Mouse (Mus musculus) stomach, embryonic 16.5 days (tissue): Measurements from ENCODE around the gene Rps6ka1. TPM values are rescaled to one million over a fixed set of nuclear protein-coding genes. Genes with fewer than 3 reads are reported as not detected.
A peak's percentile ranks its signal among the peaks of the same experiment; 100 is the strongest.

Experiments used
- ATAC-seq: fragments of 200-750 bp; cut with Nextera tagmentation; 2 replicates; pipeline ENCODE4 v1.8.0; 2017; ENCODE audit warnings: moderate number of reproducible peaks, moderate TSS enrichment; ENCODE audit not compliant: insufficient read depth, low FRiP score
- H3K27ac ChIP-seq: fragments of 300-500 bp; sonication (generic); 2 replicates; pipeline ENCODE4 v1.5.1; 2014; ENCODE audit warnings: low read length
- H3K27me3 ChIP-seq: fragments of 300-500 bp; sonication (generic); 2 replicates; pipeline ENCODE4 v1.6.1; 2014; ENCODE audit warnings: low read length, control low read depth, mixed read lengths; ENCODE audit not compliant: control insufficient read depth, insufficient read depth
- H3K36me3 ChIP-seq: fragments of 300-500 bp; sonication (generic); 2 replicates; pipeline ENCODE4 v1.6.1; 2014; ENCODE audit warnings: low read length; ENCODE audit not compliant: control insufficient read depth, insufficient read depth
- H3K4me1 ChIP-seq: fragments of 300-500 bp; sonication (generic); 2 replicates; pipeline ENCODE4 v1.6.1; 2014; ENCODE audit warnings: low read length, control low read depth, mixed read lengths; ENCODE audit not compliant: control insufficient read depth, insufficient read depth
- H3K4me2 ChIP-seq: fragments of 300-500 bp; sonication (generic); 2 replicates; pipeline ENCODE4 v1.6.1; 2014; ENCODE audit warnings: low read depth, low read length, mixed read lengths
- H3K4me3 ChIP-seq: fragments of 300-500 bp; sonication (generic); replicated peaks from 2 replicates; pipeline ENCODE4 v1.5.1; 2014; ENCODE audit warnings: mild to moderate bottlenecking, low read length
- H3K9ac ChIP-seq: fragments of 300-500 bp; sonication (generic); 2 replicates; pipeline ENCODE4 v1.6.1; 2014; ENCODE audit warnings: low read length
- H3K9me3 ChIP-seq: fragments of 300-500 bp; sonication (generic); replicated peaks from 2 replicates; pipeline ENCODE4 v1.6.1; 2016; ENCODE audit warnings: low read length, control low read depth; ENCODE audit not compliant: control insufficient read depth
- WGBS: fragments of 180-500 bp; shearing (Covaris S2); extraction: QIAGEN DNeasy Blood & Tissue Kit; methylation state at CpG from one replicate; pipeline ENCODE4 v1.1.7; 2014; 5-methylcytosine and 5-hydroxymethylcytosine counted together
- polyA plus RNA-seq: library from polyadenylated mRNA; unstranded; fragments of >200 nt; fragmentation: Nextera tagmentation; extraction: Ambion mirVana; gene quantifications from 2 replicates; pipeline ENCODE4 v1.2.1, GENCODE M21; 2015

The Rps6ka1 gene
- polyA plus RNA-seq, 1 experiment from 2014 or later = 69.2 TPM

- Histone ChIP-seq H3K9ac (no peak overlapping the region), H3K36me3 (no peaks in the 10 kb centered on the region), H3K4me2 (peak overlapping the region; percentile 67), H3K9me3 (no peaks in the 10 kb centered on the region), H3K4me3 (no peak overlapping the region), H3K4me1 (peaks cover 11% of the 10 kb centered on the region), H3K27ac (no peak overlapping the region), H3K27me3 (no peaks in the 10 kb centered on the region)
- no peak for ATAC-seq
- 80% methylated on average over 3 of the region's 3 CpGs for WGBS
Measured at GRCm38 (mm10) chr4:133884888-133885287, 2.7 kb downstream of the Rps6ka1 start.

GRCm38 (mm10) chr4:133884127-133884753, 3.4 kb downstream of the Rps6ka1 start:
- no peaks in the 10 kb centered on the region for H3K36me3 ChIP-seq
- H3K4me1 ChIP-seq = peaks cover 11% of the 10 kb centered on the region
- 88% methylated on average over 8 of the region's 8 CpGs for WGBS
- no peak overlapping the region for H3K27ac ChIP-seq
- H3K4me3 ChIP-seq = no peak overlapping the region
- no peak overlapping the region for H3K9ac ChIP-seq
- ATAC-seq = no peak
- no peaks in the 10 kb centered on the region for H3K9me3 ChIP-seq
- H3K27me3 ChIP-seq = no peaks in the 10 kb centered on the region
- H3K4me2 ChIP-seq = no peak overlapping the region

- no peaks in the 10 kb centered on the region for H3K27me3 ChIP-seq
- no peak overlapping the region for H3K9ac ChIP-seq
- no peak overlapping the region for H3K27ac ChIP-seq
- no peak for ATAC-seq
- WGBS = 76% methylated on average over 3 of the region's 3 CpGs
- H3K36me3 ChIP-seq = no peaks in the 10 kb centered on the region
- no peaks in the 10 kb centered on the region for H3K9me3 ChIP-seq
- H3K4me3 ChIP-seq = no peak overlapping the region
- no peak overlapping the region for H3K4me2 ChIP-seq
- peaks cover 6% of the 10 kb centered on the region for H3K4me1 ChIP-seq
Measured at GRCm38 (mm10) chr4:133881851-133882250, 5.7 kb downstream of the Rps6ka1 start.

- Histone ChIP-seq H3K27ac (peak overlapping the region; percentile 12; the same call in 1 of the 2 replicates), H3K4me2 (no peak overlapping the region), H3K9ac (no peak overlapping the region), H3K4me1 (peaks cover 9% of the 10 kb centered on the region), H3K36me3 (no peaks in the 10 kb centered on the region), H3K4me3 (no peak overlapping the region), H3K9me3 (no peaks in the 10 kb centered on the region), H3K27me3 (no peaks in the 10 kb centered on the region)
- WGBS = 75% methylated on average over 4 of the region's 4 CpGs
- no peak for ATAC-seq
Measured at GRCm38 (mm10) chr4:133881399-133881798, 6.2 kb downstream of the Rps6ka1 start.

GRCm38 (mm10) chr4:133879145-133879902, 8.3 kb downstream of the Rps6ka1 start:
- Histone ChIP-seq H3K27me3 (no peaks in the 10 kb centered on the region), H3K27ac (peak overlapping the region; percentile 74), H3K4me1 (peaks cover 9% of the 10 kb centered on the region), H3K4me3 (no peak overlapping the region), H3K9ac (no peak overlapping the region), H3K4me2 (no peak overlapping the region), H3K36me3 (no peaks in the 10 kb centered on the region), H3K9me3 (no peaks in the 10 kb centered on the region)
- ATAC-seq = peak; percentile 95
- 54% methylated on average over 12 of the region's 12 CpGs for WGBS

- H3K9ac ChIP-seq = no peak overlapping the region
- H3K4me2 ChIP-seq = no peak overlapping the region
- peak overlapping the region; percentile 74 for H3K27ac ChIP-seq
- H3K4me1 ChIP-seq = peaks cover 9% of the 10 kb centered on the region
- H3K9me3 ChIP-seq = no peaks in the 10 kb centered on the region
- no peaks in the 10 kb centered on the region for H3K36me3 ChIP-seq
- WGBS = 86% methylated on average over 14 of the region's 14 CpGs
- no peaks in the 10 kb centered on the region for H3K27me3 ChIP-seq
- no peak for ATAC-seq
- H3K4me3 ChIP-seq = no peak overlapping the region
Measured at GRCm38 (mm10) chr4:133877850-133878755, 9.5 kb downstream of the Rps6ka1 start.

GRCm38 (mm10) chr4:133874865-133875517, 12.6 kb downstream of the Rps6ka1 start:
- WGBS = 75% methylated on average over 13 of the region's 13 CpGs
- Histone ChIP-seq H3K4me3 (no peak overlapping the region), H3K4me1 (peaks cover 3% of the 10 kb centered on the region), H3K27ac (no peak overlapping the region), H3K36me3 (no peaks in the 10 kb centered on the region), H3K9ac (peak overlapping the region; percentile 20; the same call in 1 of the 2 replicates), H3K27me3 (no peaks in the 10 kb centered on the region), H3K4me2 (no peak overlapping the region), H3K9me3 (no peaks in the 10 kb centered on the region)
- no peak for ATAC-seq

- H3K27me3 ChIP-seq = no peaks in the 10 kb centered on the region
- H3K4me3 ChIP-seq = peak overlapping the region; percentile 14; the same call in 1 of the 2 replicates
- no peak for ATAC-seq
- no peaks in the 10 kb centered on the region for H3K9me3 ChIP-seq
- no peaks in the 10 kb centered on the region for H3K36me3 ChIP-seq
- peak overlapping the region; percentile 15; the same call in 1 of the 2 replicates for H3K9ac ChIP-seq
- peak overlapping the region; percentile 4; the same call in 1 of the 2 replicates for H3K27ac ChIP-seq
- H3K4me1 ChIP-seq = peaks cover 3% of the 10 kb centered on the region
- WGBS = 74% methylated on average over 17 of the region's 17 CpGs
- H3K4me2 ChIP-seq = no peak overlapping the region
Measured at GRCm38 (mm10) chr4:133873926-133874864, 13.4 kb downstream of the Rps6ka1 start.
